In genomic region chr11:120373820-120374586, GRCm38 (mm10) we compare ENCODE assay signal across 9 mouse cellular contexts. TPM values are rescaled to one million over a fixed set of nuclear protein-coding genes. Genes with fewer than 3 reads are reported as not detected.
DNase-seq lines count a peak whose midpoint lies in the region; ATAC-seq and TF ChIP-seq lines count a peak whose summit lies in the region.
"Had no signal": no experiment of that assay in that cellular context is flagged by ENCODE, and none has a peak within 500 bp of the region (broad histone marks: within the 10 kb centered on the region; RNA-seq: fewer than 3 reads in every experiment).

No protein-coding gene starts in this region.

- no peaks in the 10 kb centered on the region for H3K27me3 ChIP-seq in forebrain, embryonic 13.5 days
- H3K27me3 ChIP-seq in forebrain, postnatal 0 days (ENCODE audit: insufficient read depth, low read length): no peaks in the 10 kb centered on the region
- H3K27me3 ChIP-seq in neural tube, embryonic 13.5 days: no peaks in the 10 kb centered on the region
- H3K27me3 ChIP-seq in neural tube, embryonic 15.5 days (replicated peaks): no peaks in the 10 kb centered on the region

- peaks cover 34% of the 10 kb centered on the region for H3K4me1 ChIP-seq in forebrain, embryonic 13.5 days
- H3K4me1 ChIP-seq in forebrain, postnatal 0 days (ENCODE audit: insufficient read depth): peaks cover 9% of the 10 kb centered on the region; the same call in 1 of the 2 replicates
- peaks cover 36% of the 10 kb centered on the region for H3K4me1 ChIP-seq in neural tube, embryonic 13.5 days (replicated peaks)
- peaks cover 39% of the 10 kb centered on the region for H3K4me1 ChIP-seq in neural tube, embryonic 15.5 days

- no peak for DNase-seq in forebrain, postnatal 0 days
- DNase-seq in heart, postnatal 36 days: peak; percentile 78 to 80
- DNase-seq in ovary, postnatal 14 days (ENCODE audit: low spot score): peak; percentile 75
- DNase-seq in layer of hippocampus, adult 9-10 months (ENCODE audit: low spot score): no peak
- DNase-seq: cerebellum, postnatal 36 days had no signal

- peaks cover 80% of the 10 kb centered on the region for H3K36me3 ChIP-seq in forebrain, embryonic 13.5 days (ENCODE audit: poor library complexity, severe bottlenecking)
- H3K36me3 ChIP-seq in forebrain, postnatal 0 days (ENCODE audit: insufficient read depth): peaks cover 76% of the 10 kb centered on the region
- peaks cover 83% of the 10 kb centered on the region for H3K36me3 ChIP-seq in neural tube, embryonic 13.5 days
- peaks cover 78% of the 10 kb centered on the region for H3K36me3 ChIP-seq in neural tube, embryonic 15.5 days

- no peak for TF ChIP-seq CTCF in forebrain, postnatal 0 days (IDR thresholded peaks at IDR 0.05; ENCODE audit: low read depth)

- no peaks in the 10 kb centered on the region for H3K9me3 ChIP-seq in forebrain, embryonic 13.5 days (replicated peaks)
- no peaks in the 10 kb centered on the region for H3K9me3 ChIP-seq in forebrain, postnatal 0 days (ENCODE audit: low read length)
- H3K9me3 ChIP-seq in neural tube, embryonic 13.5 days: no peaks in the 10 kb centered on the region
- no peaks in the 10 kb centered on the region for H3K9me3 ChIP-seq in neural tube, embryonic 15.5 days (replicated peaks)

- intact Hi-C loops in heart, postnatal 36 days (cut with DNase I): loop anchor here (2.0 kb wide), 1 partner anchor 15 kb away; no protein-coding TSS in a partner anchor

- H3K9ac ChIP-seq in forebrain, embryonic 13.5 days: peak overlapping the region; percentile 30
- no peak overlapping the region for H3K9ac ChIP-seq in forebrain, postnatal 0 days
- peak overlapping the region; percentile 22; the same call in 1 of the 2 replicates for H3K9ac ChIP-seq in neural tube, embryonic 13.5 days
- H3K9ac ChIP-seq in neural tube, embryonic 15.5 days (replicated peaks): no peak overlapping the region

- ATAC-seq in forebrain, embryonic 13.5 days: no peak
- ATAC-seq in forebrain, postnatal 0 days: no peak
- no peak for ATAC-seq in neural tube, embryonic 13.5 days (ENCODE audit: low read depth)
- no peak for ATAC-seq in neural tube, embryonic 15.5 days (ENCODE audit: low FRiP score)
- no peak for ATAC-seq in monocyte, adult 5-6 weeks (replicated peaks; ENCODE audit: insufficient number of reproducible peaks, low FRiP score, low TSS enrichment, poor library complexity, severe bottlenecking)

- WGBS in forebrain, embryonic 13.5 days: 81% methylated on average over 23 of the region's 23 CpGs
- WGBS in forebrain, postnatal 0 days: 77% methylated on average over 23 of the region's 23 CpGs
- WGBS in neural tube, embryonic 13.5 days: 90% methylated on average over 23 of the region's 23 CpGs
- 88% methylated on average over 23 of the region's 23 CpGs for WGBS in neural tube, embryonic 15.5 days

- H3K4me3 ChIP-seq in forebrain, embryonic 13.5 days: no peak overlapping the region
- H3K4me3 ChIP-seq in forebrain, postnatal 0 days (ENCODE audit: low read depth, low read length): no peak overlapping the region
- H3K4me3 ChIP-seq in neural tube, embryonic 13.5 days: no peak overlapping the region
- no peak overlapping the region for H3K4me3 ChIP-seq in neural tube, embryonic 15.5 days (replicated peaks)

- H3K4me2 ChIP-seq in forebrain, embryonic 13.5 days: no peak overlapping the region
- no peak overlapping the region for H3K4me2 ChIP-seq in forebrain, postnatal 0 days (ENCODE audit: low read depth)
- no peak overlapping the region for H3K4me2 ChIP-seq in neural tube, embryonic 13.5 days
- H3K4me2 ChIP-seq in neural tube, embryonic 15.5 days: no peak overlapping the region

- no peak overlapping the region for H3K27ac ChIP-seq in forebrain, embryonic 13.5 days
- no peak overlapping the region for H3K27ac ChIP-seq in forebrain, postnatal 0 days (ENCODE audit: low read depth, low read length)
- H3K27ac ChIP-seq in neural tube, embryonic 13.5 days (replicated peaks): no peak overlapping the region
- H3K27ac ChIP-seq in neural tube, embryonic 15.5 days (replicated peaks): no peak overlapping the region

RNA-seq across cellular contexts. Expression of gene Faap100, which starts 4.6 kb away (rescaled TPM):
- polyA plus RNA-seq in forebrain, embryonic 13.5 days (2015; fragmentation: Nextera tagmentation; extraction: Ambion mirVana): 51.0 and 63.1 TPM in 2 replicates
- total RNA-seq in forebrain, postnatal 0 days (2014; rRNA removed): 107 and 132 TPM in 2 replicates
- 73.4 and 97.8 TPM in 2 replicates for polyA plus RNA-seq in forebrain, postnatal 0 days (2015; fragmentation: Nextera tagmentation; extraction: Ambion mirVana)
- polyA plus RNA-seq in neural tube, embryonic 13.5 days (2015; fragmentation: Nextera tagmentation; extraction: Ambion mirVana): 53.9 and 59.7 TPM in 2 replicates
- 71.6 and 81.5 TPM in 2 replicates for polyA plus RNA-seq in neural tube, embryonic 15.5 days (2015; fragmentation: Nextera tagmentation; extraction: Ambion mirVana)
- total RNA-seq in heart, postnatal 36 days (2021): 10 to 100 TPM; 13.8 to 15.4 TPM
- 5.5 to 16.4 TPM (median 9.4 TPM) in 3 replicates for total RNA-seq in monocyte, adult 5-6 weeks (2017)

RNA-seq across cellular contexts. Expression of gene Fscn2, which starts 12.7 kb away (rescaled TPM):
- 1.3 and 1.7 TPM in 2 replicates for polyA plus RNA-seq in forebrain, embryonic 13.5 days (2015; fragmentation: Nextera tagmentation; extraction: Ambion mirVana)
- 0.29 TPM in 1 of 2 replicates, not detected in the other for total RNA-seq in forebrain, postnatal 0 days (2014; rRNA removed)
- 1.9 and 2.0 TPM in 2 replicates for polyA plus RNA-seq in forebrain, postnatal 0 days (2015; fragmentation: Nextera tagmentation; extraction: Ambion mirVana)
- 1.3 and 1.5 TPM in 2 replicates for polyA plus RNA-seq in neural tube, embryonic 13.5 days (2015; fragmentation: Nextera tagmentation; extraction: Ambion mirVana)
- polyA plus RNA-seq in neural tube, embryonic 15.5 days (2015; fragmentation: Nextera tagmentation; extraction: Ambion mirVana): 0.64 and 1.4 TPM in 2 replicates
- not detected for total RNA-seq in heart, postnatal 36 days (2021)
- total RNA-seq in monocyte, adult 5-6 weeks (2017): 0.29 to 0.75 TPM in 2 of 3 replicates, not detected in the other

RNA-seq across cellular contexts. Expression of gene Actg1, which starts 25.7 kb away (rescaled TPM):
- polyA plus RNA-seq in forebrain, embryonic 13.5 days (2015; fragmentation: Nextera tagmentation; extraction: Ambion mirVana): 3,229 and 3,555 TPM in 2 replicates
- total RNA-seq in forebrain, postnatal 0 days (2014; rRNA removed): 2,455 and 2,516 TPM in 2 replicates
- 4,096 and 4,381 TPM in 2 replicates for polyA plus RNA-seq in forebrain, postnatal 0 days (2015; fragmentation: Nextera tagmentation; extraction: Ambion mirVana)
- 3,932 and 3,979 TPM in 2 replicates for polyA plus RNA-seq in neural tube, embryonic 13.5 days (2015; fragmentation: Nextera tagmentation; extraction: Ambion mirVana)
- 3,602 and 3,776 TPM in 2 replicates for polyA plus RNA-seq in neural tube, embryonic 15.5 days (2015; fragmentation: Nextera tagmentation; extraction: Ambion mirVana)
- total RNA-seq in heart, postnatal 36 days (2021): 100 to 1,000 TPM; 218 to 338 TPM
- 1,753 to 2,142 TPM (median 1,849 TPM) in 3 replicates for total RNA-seq in monocyte, adult 5-6 weeks (2017)

Comparison
In these comparisons a context has a peak if more than half of its experiments do, and no peak if none do; other contexts are left out.
1. H3K9ac ChIP-seq: peak in forebrain, embryonic 13.5 days (single experiment) and neural tube, embryonic 13.5 days (single experiment); none in forebrain, postnatal 0 days (single experiment) and neural tube, embryonic 15.5 days (single experiment).
2. DNase-seq: peak in heart, postnatal 36 days (2 of 2) and ovary, postnatal 14 days (single experiment); none in forebrain, postnatal 0 days (single experiment) and layer of hippocampus, adult 9-10 months (single experiment).